Mouse (Mus musculus) midbrain, embryonic 11.5 days (tissue): ENCODE data around the gene Mink1. TPM values are rescaled to one million over a fixed set of nuclear protein-coding genes. Genes with fewer than 3 reads are reported as not detected.
"Not testable (repeated sequence)": the region's sequence is repeated elsewhere in the genome, so short reads cannot be mapped to it uniquely, and the experiment has no call there.

ENCODE experiments used
- ATAC-seq: fragments of 200-750 bp; cut with Nextera tagmentation; 2 replicates; pipeline ENCODE4 v1.8.0; 2017; ENCODE audit warnings: moderate TSS enrichment, moderate library complexity; ENCODE audit not compliant: low FRiP score
- DNase-seq: peaks from one replicate; pipeline ENCODE4 v3.0.0; 2015; ENCODE audit warnings: low spot score; ENCODE audit errors: missing footprints
- H3K27ac ChIP-seq: fragments of 300-500 bp; sonication (generic); 2 replicates; pipeline ENCODE4 v1.5.1; 2014; ENCODE audit warnings: low read depth, low read length
- H3K27me3 ChIP-seq: fragments of 300-500 bp; sonication (generic); 2 replicates; pipeline ENCODE4 v1.6.1; 2014; ENCODE audit warnings: mild to moderate bottlenecking, low read length, moderate library complexity, mixed read lengths; ENCODE audit not compliant: control insufficient read depth, insufficient read depth
- H3K36me3 ChIP-seq: fragments of 300-500 bp; sonication (generic); 2 replicates; pipeline ENCODE4 v1.6.1; 2014; ENCODE audit warnings: mild to moderate bottlenecking, low read length, moderate library complexity, mixed read lengths; ENCODE audit not compliant: control insufficient read depth, insufficient read depth
- H3K4me1 ChIP-seq: fragments of 300-500 bp; sonication (generic); 2 replicates; pipeline ENCODE4 v1.6.1; 2014; ENCODE audit warnings: low read length; ENCODE audit not compliant: control insufficient read depth, insufficient read depth
- H3K4me2 ChIP-seq: fragments of 300-500 bp; sonication (generic); 2 replicates; pipeline ENCODE4 v1.6.1; 2014; ENCODE audit warnings: mild to moderate bottlenecking, moderate library complexity
- H3K4me3 ChIP-seq: fragments of 300-500 bp; sonication (generic); 2 replicates; pipeline ENCODE4 v1.5.1; 2014; ENCODE audit warnings: low read depth, low read length
- H3K9ac ChIP-seq: fragments of 300-500 bp; sonication (generic); 2 replicates; pipeline ENCODE4 v1.6.1; 2014; ENCODE audit warnings: low read length
- H3K9me3 ChIP-seq: fragments of 300-500 bp; sonication (generic); 2 replicates; pipeline ENCODE4 v1.6.1; 2016; ENCODE audit warnings: low read length; ENCODE audit not compliant: control insufficient read depth
- WGBS: fragments of 180-500 bp; shearing (Covaris S2); extraction: QIAGEN DNeasy Blood & Tissue Kit; methylation state at CpG from one replicate; pipeline ENCODE4 v1.1.7; 2014; 5-methylcytosine and 5-hydroxymethylcytosine counted together
- polyA plus RNA-seq: library from polyadenylated mRNA; unstranded; fragments of >200 nt; fragmentation: Nextera tagmentation; extraction: Ambion mirVana; gene quantifications from 2 replicates; pipeline ENCODE4 v1.2.1, GENCODE M21; 2014

The Mink1 gene
- polyA plus RNA-seq, 1 experiment from 2014 or later = 12.9 TPM

DNA sequence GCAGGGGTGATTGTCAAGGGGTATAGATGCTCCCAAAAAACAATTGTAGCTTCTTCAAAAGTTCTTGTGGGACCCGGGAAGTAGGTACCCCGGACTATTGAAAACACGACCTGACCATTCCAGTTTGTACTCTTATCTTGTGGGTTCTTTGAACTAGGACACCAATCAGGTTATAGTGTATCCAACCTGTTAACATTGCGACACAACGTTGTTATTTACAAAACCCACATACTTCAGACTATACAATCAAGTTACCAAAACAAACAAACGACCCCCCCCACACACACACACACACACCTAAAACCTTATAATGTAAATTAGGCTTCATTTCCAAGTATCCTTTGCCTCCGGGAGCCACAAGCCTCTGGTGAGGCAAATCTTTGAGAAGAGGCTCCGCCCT lies 37.9 kb upstream of the Mink1 start:
- Histone ChIP-seq H3K9me3 (no peaks in the 10 kb centered on the region), H3K36me3 (peaks cover 16% of the 10 kb centered on the region), H3K9ac (peak overlapping the region; percentile 44; the same call in 1 of the 2 replicates), H3K4me3 (peak overlapping the region; percentile 81), H3K27ac (no peak overlapping the region), H3K4me1 (peaks cover 12% of the 10 kb centered on the region), H3K4me2 (peak overlapping the region; percentile 43), H3K27me3 (no peaks in the 10 kb centered on the region; the same call in 1 of the 2 replicates)
- 10% methylated on average over 8 of the region's 8 CpGs for WGBS
- no peak; the same call in 1 of the 2 replicates for ATAC-seq
- no peak for DNase-seq

DNA sequence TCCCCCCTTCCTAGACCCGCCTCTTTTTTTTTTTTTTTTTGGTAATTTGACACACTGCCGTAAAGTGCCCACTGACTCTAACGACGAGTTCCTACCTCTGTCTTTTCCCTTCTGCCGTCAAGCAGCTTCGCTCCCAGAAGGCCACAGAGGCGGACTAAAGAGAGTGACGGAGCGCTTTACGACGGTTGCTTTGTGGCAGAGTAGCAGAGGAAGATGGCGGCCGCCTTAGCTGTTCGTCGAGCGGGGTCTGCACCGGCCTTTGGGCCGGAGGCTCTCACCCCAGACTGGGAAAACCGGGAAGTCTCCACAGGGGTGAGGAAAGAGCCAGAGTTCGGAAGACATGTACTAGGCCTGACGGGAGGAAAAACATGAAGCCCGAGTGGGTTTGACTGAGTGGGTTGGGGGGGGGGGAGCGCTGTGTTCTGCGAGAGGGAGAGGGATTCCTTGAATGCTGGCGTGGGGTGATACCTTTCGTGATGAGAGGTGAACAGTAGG lies 37.5 kb upstream of the Mink1 start, which contains the start of gene Psmb6:
Gene Psmb6, plus strand, starts transcription at position 184 of the 495 bp plus-strand sequence.
- Histone ChIP-seq H3K27ac (peak within 1 kb of the TSS; percentile 30; the same call in 1 of the 2 replicates), H3K4me3 (peak within 1 kb of the TSS; percentile 81), H3K9me3 (no peaks in the 10 kb centered on the region), H3K4me2 (peak within 1 kb of the TSS; percentile 85), H3K27me3 (no peaks in the 10 kb centered on the region; the same call in 1 of the 2 replicates), H3K36me3 (peaks cover 16% of the 10 kb centered on the region), H3K4me1 (peaks cover 7% of the 10 kb centered on the region), H3K9ac (peak within 1 kb of the TSS; percentile 79)
- peak; percentile 98 for DNase-seq
- under 1% methylated on average over 26 of the region's 26 CpGs for WGBS
- ATAC-seq = peak; percentile 94

DNA sequence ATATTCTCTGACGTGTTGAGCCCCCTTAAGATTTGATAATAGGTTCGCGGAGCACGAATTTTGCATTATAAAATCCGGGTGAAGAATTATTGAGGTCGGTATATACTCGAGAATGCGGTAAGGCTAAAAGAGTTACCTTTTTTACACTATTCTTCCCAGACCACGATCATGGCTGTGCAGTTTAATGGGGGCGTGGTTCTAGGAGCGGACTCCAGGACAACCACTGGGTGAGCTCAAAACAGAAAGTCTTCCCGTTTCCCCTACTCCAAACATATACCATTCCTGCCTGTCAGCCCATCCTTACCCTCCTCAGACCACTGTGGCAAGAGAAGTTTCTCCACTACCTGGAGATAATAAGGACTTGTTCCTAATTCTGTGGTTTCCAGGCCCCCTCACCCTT lies 37.0 kb upstream of the Mink1 start:
- DNase-seq = no peak
- peaks cover 6% of the 10 kb centered on the region for H3K4me1 ChIP-seq
- peak overlapping the region; percentile 81 for H3K4me3 ChIP-seq
- peak; percentile 25; the same call in 1 of the 2 replicates for ATAC-seq
- 3% methylated on average over 12 of the region's 12 CpGs for WGBS
- H3K9me3 ChIP-seq = no peaks in the 10 kb centered on the region
- peak overlapping the region; percentile 79 for H3K9ac ChIP-seq
- peak overlapping the region; percentile 85 for H3K4me2 ChIP-seq
- peaks cover 16% of the 10 kb centered on the region for H3K36me3 ChIP-seq
- H3K27me3 ChIP-seq = no peaks in the 10 kb centered on the region; the same call in 1 of the 2 replicates
- no peak overlapping the region for H3K27ac ChIP-seq

- peaks cover 6% of the 10 kb centered on the region for H3K4me1 ChIP-seq
- H3K4me3 ChIP-seq = peak overlapping the region; percentile 81
- no peak overlapping the region; the same call in 1 of the 2 replicates for H3K9ac ChIP-seq
- 90% methylated on average over 12 of the region's 12 CpGs for WGBS
- DNase-seq = no peak
- no peaks in the 10 kb centered on the region for H3K27me3 ChIP-seq
- H3K36me3 ChIP-seq = peaks cover 16% of the 10 kb centered on the region
- peak overlapping the region; percentile 85 for H3K4me2 ChIP-seq
- H3K9me3 ChIP-seq = no peaks in the 10 kb centered on the region
- no peak for ATAC-seq
- H3K27ac ChIP-seq = no peak overlapping the region
Observed at GRCm38 (mm10) chr11:70526211-70526610, 36.5 kb upstream of the Mink1 start.

- Histone ChIP-seq H3K4me1 (peaks cover 6% of the 10 kb centered on the region), H3K4me2 (no peak overlapping the region), H3K27ac (no peak overlapping the region), H3K27me3 (no peaks in the 10 kb centered on the region), H3K9ac (no peak overlapping the region), H3K36me3 (peaks cover 16% of the 10 kb centered on the region), H3K4me3 (no peak overlapping the region), H3K9me3 (no peaks in the 10 kb centered on the region)
- WGBS = 90% methylated on average over 7 of the region's 7 CpGs
- DNase-seq (no peak), ATAC-seq (no peak)
Observed at GRCm38 (mm10) chr11:70528610-70529009, 34.1 kb upstream of the Mink1 start.

- not testable (repeated sequence) for H3K4me2 ChIP-seq, H3K27ac ChIP-seq, H3K9ac ChIP-seq, H3K4me1 ChIP-seq, H3K9me3 ChIP-seq, DNase-seq, H3K27me3 ChIP-seq, ATAC-seq, H3K4me3 ChIP-seq
- WGBS = 84% methylated on average over 2 of the region's 2 CpGs
- peaks cover 16% of the 10 kb centered on the region for H3K36me3 ChIP-seq
Observed at GRCm38 (mm10) chr11:70531065-70531464, 31.6 kb upstream of the Mink1 start.

DNA sequence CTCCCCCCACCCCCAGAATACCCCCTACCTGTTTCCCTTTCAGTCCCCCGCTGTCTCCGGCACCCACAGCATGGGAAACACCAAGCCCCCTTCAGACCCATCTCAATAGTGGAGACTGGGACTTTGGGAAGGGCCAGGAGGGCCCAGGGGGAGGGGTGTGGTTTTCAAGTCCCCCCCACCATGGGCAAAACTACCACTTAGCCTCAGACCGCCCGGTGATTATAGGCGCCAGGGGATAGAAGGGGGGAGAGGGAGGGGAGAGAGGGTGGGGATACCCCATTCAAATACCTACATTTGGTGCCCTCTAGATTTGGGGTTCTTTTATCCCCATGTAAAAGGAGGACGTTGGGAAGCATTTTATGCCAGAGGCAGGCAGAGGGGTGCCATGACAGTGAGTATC lies 29.8 kb upstream of the Mink1 start, which contains the start of gene Gm40193:
Gene Gm40193, minus strand, starts transcription at position 101 of the 400 bp plus-strand sequence.
- no peaks in the 10 kb centered on the region for H3K27me3 ChIP-seq
- H3K9me3 ChIP-seq = no peaks in the 10 kb centered on the region
- peaks cover 5% of the 10 kb centered on the region; the same call in 1 of the 2 replicates for H3K36me3 ChIP-seq
- DNase-seq (no peak), ATAC-seq (no peak)
- no peak within 1 kb of the TSS for H3K4me2 ChIP-seq
- no peaks in the 10 kb centered on the region for H3K4me1 ChIP-seq
- H3K27ac ChIP-seq = no peak within 1 kb of the TSS
- no peak within 1 kb of the TSS for H3K4me3 ChIP-seq
- WGBS = 79% methylated on average over 6 of the region's 6 CpGs
- no peak within 1 kb of the TSS for H3K9ac ChIP-seq

DNA sequence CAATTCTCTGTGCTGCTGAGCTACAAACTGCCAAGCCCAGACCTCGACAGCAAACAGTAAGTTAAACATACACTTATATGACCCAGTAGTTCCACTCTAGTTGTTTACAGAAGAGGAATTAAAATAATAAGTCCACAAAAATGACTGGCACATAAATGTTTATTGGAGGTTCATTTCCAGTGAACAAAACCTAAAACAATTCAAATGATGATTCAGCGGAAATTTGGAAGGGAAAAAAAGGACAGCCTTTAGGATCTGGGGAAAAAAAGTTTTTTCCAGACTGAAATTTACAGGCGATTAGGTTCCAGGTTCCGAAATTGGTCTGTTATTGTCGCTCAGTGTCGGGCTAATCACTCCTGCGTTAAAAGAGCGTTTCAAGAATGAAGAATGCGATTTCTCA lies 23.3 kb upstream of the Mink1 start:
- Histone ChIP-seq H3K9ac (no peak overlapping the region; the same call in 1 of the 2 replicates), H3K27ac (no peak overlapping the region), H3K36me3 (no peaks in the 10 kb centered on the region), H3K4me3 (peak overlapping the region; percentile 45), H3K27me3 (peaks cover 13% of the 10 kb centered on the region), H3K4me2 (peak overlapping the region; percentile 82), H3K4me1 (0 out of 2 replicates have a peak, but pooled peaks cover 3% of the 10 kb centered on the region), H3K9me3 (no peaks in the 10 kb centered on the region)
- WGBS = 26% methylated on average over 9 of the region's 9 CpGs
- DNase-seq = no peak
- ATAC-seq = no peak

GRCm38 (mm10) chr11:70539877-70540587 lies 22.6 kb upstream of the Mink1 start, which contains the start of gene Pld2:
Pld2 (plus strand) TSS chr11:70540064.
- peak; percentile 99 for DNase-seq
- peaks cover 13% of the 10 kb centered on the region for H3K27me3 ChIP-seq
- ATAC-seq = peak; percentile 89
- under 1% methylated on average over 65 of the region's 65 CpGs for WGBS
- H3K9me3 ChIP-seq = no peaks in the 10 kb centered on the region
- H3K9ac ChIP-seq = peak within 1 kb of the TSS; percentile 68
- no peaks in the 10 kb centered on the region for H3K36me3 ChIP-seq
- H3K27ac ChIP-seq = no peak within 1 kb of the TSS
- H3K4me1 ChIP-seq = 0 out of 2 replicates have a peak, but pooled peaks cover 3% of the 10 kb centered on the region
- peak within 1 kb of the TSS; percentile 82 for H3K4me2 ChIP-seq
- H3K4me3 ChIP-seq = peak within 1 kb of the TSS; percentile 45
